Mouse (Mus musculus) lung, postnatal 0 days (tissue): ENCODE data around the gene Hells.

Source experiments
- CTCF ChIP-seq: IDR thresholded peaks from 2 replicates; pipeline ENCODE4 v1.5.1; 2016; ENCODE audit warnings: antibody characterized with exemption, mild to moderate bottlenecking
- EP300 ChIP-seq: IDR thresholded peaks from 2 replicates; pipeline ENCODE4 v1.6.1; 2016; ENCODE audit warnings: antibody characterized with exemption, mild to moderate bottlenecking, control low read depth

- no peak for TF ChIP-seq CTCF
- TF ChIP-seq EP300 = no peak
These were observed 14.0 kb downstream of the Hells start for GRCm38 (mm10) chr19:38944590-38945307.
